Mouse (Mus musculus): Measurements from ENCODE around the gene Ms4a18. TPM values are rescaled to one million over a fixed set of nuclear protein-coding genes. Genes with fewer than 3 reads are reported as not detected.
A peak's percentile ranks its signal among the peaks of the same experiment; 100 is the strongest.

Ms4a18 gene
- polyA plus RNA-seq, 1 experiment from 2014 or later: not detected

GRCm38 (mm10) chr19:10974238-10974865, 43.5 kb downstream of the Ms4a18 start, which contains the start of gene Ms4a10:
Ms4a10 (minus strand) TSS chr19:10974670.
- no peaks in the 10 kb centered on the region for H3K27me3 ChIP-seq (ENCODE audit: control insufficient read depth, insufficient read depth, low read length)
- H3K9ac ChIP-seq (ENCODE audit: low read length): peak within 1 kb of the TSS; percentile 47; the same call in 1 of the 2 replicates
- no peak within 1 kb of the TSS for H3K4me3 ChIP-seq (ENCODE audit: low read depth, low read length)
- H3K4me1 ChIP-seq (replicated peaks; ENCODE audit: control insufficient read depth, insufficient read depth): 0 out of 2 replicates have a peak, but pooled peaks cover 4% of the 10 kb centered on the region
- ATAC-seq (ENCODE audit: low FRiP score, low TSS enrichment): peak; percentile 40
- TF ChIP-seq EP300 (optimal IDR thresholded peaks at IDR 0.05) (no peak), CTCF (IDR thresholded peaks at IDR 0.05; ENCODE audit: low read depth) (no peak)
- peak; percentile 39 for DNase-seq (ENCODE audit: low spot score)
- no peak within 1 kb of the TSS for H3K4me2 ChIP-seq (replicated peaks; ENCODE audit: low read depth)
- 0 out of 2 replicates have a peak, but pooled peaks cover 2% of the 10 kb centered on the region for H3K9me3 ChIP-seq (ENCODE audit: control insufficient read depth, low read length)
- WGBS: 16% methylated on average over 4 of the region's 4 CpGs
- no peaks in the 10 kb centered on the region for H3K36me3 ChIP-seq (ENCODE audit: control insufficient read depth, insufficient read depth, low read length)
- peak within 1 kb of the TSS; percentile 65; the same call in 1 of the 2 replicates for H3K27ac ChIP-seq (replicated peaks)

GRCm38 (mm10) chr19:10973187-10973586, 44.6 kb downstream of the Ms4a18 start:
- DNase-seq (ENCODE audit: low spot score) (no peak), ATAC-seq (ENCODE audit: low FRiP score, low TSS enrichment) (no peak)
- H3K9me3 ChIP-seq (ENCODE audit: control insufficient read depth, low read length): 0 out of 2 replicates have a peak, but pooled peaks cover 2% of the 10 kb centered on the region
- no peak overlapping the region for H3K4me2 ChIP-seq (replicated peaks; ENCODE audit: low read depth)
- no peak overlapping the region for H3K9ac ChIP-seq (ENCODE audit: low read length)
- no peak overlapping the region for H3K4me3 ChIP-seq (ENCODE audit: low read depth, low read length)
- 33% methylated on average over 2 of the region's 2 CpGs for WGBS
- H3K36me3 ChIP-seq (ENCODE audit: control insufficient read depth, insufficient read depth, low read length): no peaks in the 10 kb centered on the region
- no peak overlapping the region for H3K27ac ChIP-seq (replicated peaks)
- no peaks in the 10 kb centered on the region for H3K27me3 ChIP-seq (ENCODE audit: control insufficient read depth, insufficient read depth, low read length)
- no peak for TF ChIP-seq EP300 (optimal IDR thresholded peaks at IDR 0.05)
- TF ChIP-seq CTCF (IDR thresholded peaks at IDR 0.05; ENCODE audit: low read depth): no peak
- H3K4me1 ChIP-seq (replicated peaks; ENCODE audit: control insufficient read depth, insufficient read depth): 0 out of 2 replicates have a peak, but pooled peaks cover 4% of the 10 kb centered on the region

GRCm38 (mm10) chr19:10972660-10973059, 45.2 kb downstream of the Ms4a18 start:
- Histone ChIP-seq H3K27ac (replicated peaks) (no peak overlapping the region), H3K36me3 (ENCODE audit: control insufficient read depth, insufficient read depth, low read length) (no peaks in the 10 kb centered on the region), H3K27me3 (ENCODE audit: control insufficient read depth, insufficient read depth, low read length) (no peaks in the 10 kb centered on the region), H3K4me1 (replicated peaks; ENCODE audit: control insufficient read depth, insufficient read depth) (0 out of 2 replicates have a peak, but pooled peaks cover 4% of the 10 kb centered on the region), H3K4me2 (replicated peaks; ENCODE audit: low read depth) (no peak overlapping the region), H3K4me3 (ENCODE audit: low read depth, low read length) (no peak overlapping the region), H3K9ac (ENCODE audit: low read length) (no peak overlapping the region), H3K9me3 (ENCODE audit: control insufficient read depth, low read length) (0 out of 2 replicates have a peak, but pooled peaks cover 2% of the 10 kb centered on the region)
- TF ChIP-seq EP300 (optimal IDR thresholded peaks at IDR 0.05) (no peak), CTCF (IDR thresholded peaks at IDR 0.05; ENCODE audit: low read depth) (no peak)
- 72% methylated on average over 3 of the region's 3 CpGs for WGBS
- DNase-seq (ENCODE audit: low spot score) (no peak), ATAC-seq (ENCODE audit: low FRiP score, low TSS enrichment) (no peak)

GRCm38 (mm10) chr19:10970457-10970856, 47.4 kb downstream of the Ms4a18 start:
- DNase-seq (ENCODE audit: low spot score) (no peak), ATAC-seq (ENCODE audit: low FRiP score, low TSS enrichment) (no peak)
- Histone ChIP-seq H3K27me3 (ENCODE audit: control insufficient read depth, insufficient read depth, low read length) (no peaks in the 10 kb centered on the region), H3K9me3 (ENCODE audit: control insufficient read depth, low read length) (0 out of 2 replicates have a peak, but pooled peaks cover 2% of the 10 kb centered on the region), H3K9ac (ENCODE audit: low read length) (no peak overlapping the region), H3K4me2 (replicated peaks; ENCODE audit: low read depth) (no peak overlapping the region), H3K4me1 (replicated peaks; ENCODE audit: control insufficient read depth, insufficient read depth) (0 out of 2 replicates have a peak, but pooled peaks cover 4% of the 10 kb centered on the region), H3K36me3 (ENCODE audit: control insufficient read depth, insufficient read depth, low read length) (no peaks in the 10 kb centered on the region), H3K4me3 (ENCODE audit: low read depth, low read length) (no peak overlapping the region), H3K27ac (replicated peaks) (no peak overlapping the region)
- TF ChIP-seq EP300 (optimal IDR thresholded peaks at IDR 0.05): no peak
- WGBS: 62% methylated on average over 3 of the region's 3 CpGs

- no peak for DNase-seq (ENCODE audit: low spot score)
- ATAC-seq (ENCODE audit: low FRiP score, low TSS enrichment): no peak
- no peaks in the 10 kb centered on the region for H3K4me1 ChIP-seq (replicated peaks; ENCODE audit: control insufficient read depth, insufficient read depth)
- no peak overlapping the region for H3K27ac ChIP-seq (replicated peaks)
- no peaks in the 10 kb centered on the region for H3K36me3 ChIP-seq (ENCODE audit: control insufficient read depth, insufficient read depth, low read length)
- no peak for TF ChIP-seq CTCF (IDR thresholded peaks at IDR 0.05; ENCODE audit: low read depth)
- no peak overlapping the region for H3K4me3 ChIP-seq (ENCODE audit: low read depth, low read length)
- H3K9me3 ChIP-seq (ENCODE audit: control insufficient read depth, low read length): 0 out of 2 replicates have a peak, but pooled peaks cover 2% of the 10 kb centered on the region
- H3K4me2 ChIP-seq (replicated peaks; ENCODE audit: low read depth): no peak overlapping the region
- 86% methylated on average over 7 of the region's 7 CpGs for WGBS
- H3K27me3 ChIP-seq (ENCODE audit: control insufficient read depth, insufficient read depth, low read length): no peaks in the 10 kb centered on the region
- no peak overlapping the region for H3K9ac ChIP-seq (ENCODE audit: low read length)
Observed at GRCm38 (mm10) chr19:10968578-10968977, 49.3 kb downstream of the Ms4a18 start.

GRCm38 (mm10) chr19:10965721-10966120, 52.1 kb downstream of the Ms4a18 start:
- no peaks in the 10 kb centered on the region for H3K27me3 ChIP-seq (ENCODE audit: control insufficient read depth, insufficient read depth, low read length)
- H3K9ac ChIP-seq (ENCODE audit: low read length): no peak overlapping the region
- H3K27ac ChIP-seq (replicated peaks): no peak overlapping the region
- no peak for ATAC-seq (ENCODE audit: low FRiP score, low TSS enrichment)
- no peak overlapping the region for H3K4me2 ChIP-seq (replicated peaks; ENCODE audit: low read depth)
- no peak overlapping the region for H3K4me3 ChIP-seq (ENCODE audit: low read depth, low read length)
- no peaks in the 10 kb centered on the region for H3K4me1 ChIP-seq (replicated peaks; ENCODE audit: control insufficient read depth, insufficient read depth)
- DNase-seq (ENCODE audit: low spot score): no peak
- no peaks in the 10 kb centered on the region for H3K9me3 ChIP-seq (ENCODE audit: control insufficient read depth, low read length)
- WGBS: 76% methylated on average over 7 of the region's 7 CpGs
- TF ChIP-seq CTCF (IDR thresholded peaks at IDR 0.05; ENCODE audit: low read depth): no peak
- TF ChIP-seq EP300 (optimal IDR thresholded peaks at IDR 0.05): no peak
- H3K36me3 ChIP-seq (ENCODE audit: control insufficient read depth, insufficient read depth, low read length): no peaks in the 10 kb centered on the region

Measured in stomach, postnatal 0 days (tissue).